8 mouse cellular contexts compared by ENCODE assay signal in the genomic region with DNA sequence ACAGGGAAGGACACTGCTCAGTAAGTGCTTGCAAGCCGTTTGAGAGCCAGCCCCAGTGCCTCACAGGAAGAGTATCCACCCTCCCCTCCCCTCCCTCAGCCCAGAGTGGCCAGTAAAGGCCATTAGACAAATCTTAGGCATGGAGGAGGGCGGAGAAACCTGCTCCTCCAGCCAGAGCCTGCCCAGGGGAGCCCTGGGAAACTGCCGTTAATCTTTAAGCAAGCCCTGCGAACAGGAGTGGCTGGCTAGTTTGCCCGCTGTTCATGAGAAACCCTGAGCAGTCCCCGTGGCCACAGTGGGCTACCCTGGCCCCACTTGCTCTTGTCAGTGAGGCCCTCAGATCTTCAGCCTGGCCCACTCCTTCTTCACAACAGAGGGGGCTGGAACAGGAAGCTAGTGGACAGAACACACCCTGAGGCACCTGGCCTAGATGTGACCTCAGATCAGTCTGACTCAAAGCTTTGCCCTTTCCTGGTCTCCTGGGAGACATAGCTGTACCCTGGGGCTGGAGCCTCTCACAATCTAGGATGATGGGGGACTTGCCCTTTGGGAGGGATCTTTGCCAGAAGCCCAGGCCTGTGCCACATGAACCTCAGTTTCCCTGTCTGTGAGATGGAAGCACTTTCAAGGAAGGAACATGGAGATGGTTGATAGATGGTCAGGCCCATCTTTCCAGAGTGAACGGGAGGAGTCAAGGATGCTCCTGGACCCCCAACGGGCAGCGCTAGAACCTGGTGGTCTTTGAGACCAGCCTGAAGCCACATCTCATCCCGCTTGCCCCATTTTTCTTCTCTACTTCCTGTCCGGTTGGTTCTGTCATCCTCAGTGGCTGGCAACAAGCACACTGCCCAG. TPM values are rescaled to one million over a fixed set of nuclear protein-coding genes. Genes with fewer than 3 reads are reported as not detected.
DNase-seq lines count a peak whose midpoint lies in the region; ATAC-seq and TF ChIP-seq lines count a peak whose summit lies in the region.

No protein-coding gene starts in this region.

- peak overlapping the region; percentile 95 for H3K9ac ChIP-seq in heart, embryonic 14.5 days (ENCODE audit: low read length)

- peak overlapping the region; percentile 66 for H3K4me2 ChIP-seq in heart, embryonic 14.5 days (ENCODE audit: low read length)

- peak overlapping the region; percentile 77 for H3K4me3 ChIP-seq in E14TG2a.4 (replicated peaks; ENCODE audit: low read length)
- peak overlapping the region; percentile 81 for H3K4me3 ChIP-seq in cortical plate, adult 2 months (ENCODE audit: insufficient read depth, low read length)
- H3K4me3 ChIP-seq in heart, embryonic 14.5 days (ENCODE audit: control insufficient read depth in 1 of 2, insufficient read depth in 1 of 2, low read depth in 1 of 2, low read length in 2 of 2) = peak overlapping the region; percentile 71 to 80

- peaks cover 35% of the 10 kb centered on the region for H3K36me3 ChIP-seq in E14TG2a.4 (ENCODE audit: insufficient read depth, low read length)
- H3K36me3 ChIP-seq in heart, embryonic 14.5 days (ENCODE audit: control insufficient read depth, insufficient read depth, low read length) = no peaks in the 10 kb centered on the region

- peak overlapping the region; percentile 62 for H3K27ac ChIP-seq in cortical plate, adult 2 months (ENCODE audit: insufficient read depth, low read length)
- H3K27ac ChIP-seq in heart, embryonic 14.5 days (replicated peaks in 1 of 2; ENCODE audit: control insufficient read depth in 1 of 2, insufficient read depth in 1 of 2, low read depth in 2 of 2, low read length in 2 of 2) = 0 out of 4 replicates have a peak overlapping the region, but pooled peaks of 1 of the 2 experiments have one; percentile 24

- TF ChIP-seq CTCF in E14TG2a.4 (conservative IDR thresholded peaks at IDR 0.05; ENCODE audit: low read length) = no peak
- no peak for TF ChIP-seq CTCF in cortical plate, adult 2 months (IDR thresholded peaks at IDR 0.05; ENCODE audit: extremely low read depth, insufficient read depth, low read length)

- no peaks in the 10 kb centered on the region for H3K9me3 ChIP-seq in E14TG2a.4 (ENCODE audit: low read length)
- no peaks in the 10 kb centered on the region for H3K9me3 ChIP-seq in heart, embryonic 14.5 days (ENCODE audit: control insufficient read depth, low read length)

- DNase-seq in kidney, postnatal 14 days = peak; percentile 87
- DNase-seq in lung, postnatal 36 days = peak; percentile 84
- no peak for DNase-seq in thymus, postnatal 0 days (ENCODE audit: low spot score)
- no peak for DNase-seq in left cerebral cortex, adult 18-20 months (ENCODE audit: low spot score in 2 of 2)
- no peak for DNase-seq in thymus, postnatal 25 days

- ATAC-seq in heart, embryonic 14.5 days (ENCODE audit: insufficient number of reproducible peaks, insufficient read depth, low FRiP score, low read depth) = no peak

- 52% methylated on average over 11 of the region's 11 CpGs for WGBS in heart, embryonic 14.5 days

- peaks cover 85% of the 10 kb centered on the region for H3K4me1 ChIP-seq in E14TG2a.4 (replicated peaks; ENCODE audit: low read depth, low read length)
- peaks cover 7% of the 10 kb centered on the region for H3K4me1 ChIP-seq in cortical plate, adult 2 months (ENCODE audit: control insufficient read depth, insufficient read depth, low read length)
- peaks cover 15 to 39% of the 10 kb centered on the region in 2 experiments for H3K4me1 ChIP-seq in heart, embryonic 14.5 days (ENCODE audit: control insufficient read depth in 2 of 2, insufficient read depth in 2 of 2, low read length in 2 of 2)

- TF ChIP-seq POLR2A in cortical plate, adult 2 months (IDR thresholded peaks at IDR 0.05; ENCODE audit: extremely low read depth, insufficient read depth, low read length) = no peak

- H3K27me3 ChIP-seq in E14TG2a.4 (ENCODE audit: insufficient read depth, low read length) = no peaks in the 10 kb centered on the region
- no peaks in the 10 kb centered on the region for H3K27me3 ChIP-seq in heart, embryonic 14.5 days (ENCODE audit: control insufficient read depth, insufficient read depth, low read length)

RNA-seq across cellular contexts. Expression of a gene that starts 4.8 kb away (rescaled TPM):
- 83.8 and 95.0 TPM in 2 replicates for polyA plus RNA-seq in cortical plate, adult 2 months (2012; rRNA removed)
- polyA plus RNA-seq in heart, embryonic 14.5 days (2014; fragmentation: Nextera tagmentation; extraction: Ambion mirVana) = 4.2 and 6.7 TPM in 2 replicates
- 5.3 and 5.9 TPM in 2 replicates for polyA plus RNA-seq in thymus, postnatal 0 days (2015; fragmentation: Nextera tagmentation; extraction: Ambion mirVana)
- 100 to 1,000 TPM; 135 to 137 TPM for total RNA-seq in left cerebral cortex, adult 18-20 months (2021)

RNA-seq across cellular contexts. Expression of a gene that starts 55.7 kb away (rescaled TPM):
- polyA plus RNA-seq in cortical plate, adult 2 months (2012; rRNA removed) = 101 and 108 TPM in 2 replicates
- 30.4 and 36.3 TPM in 2 replicates for polyA plus RNA-seq in heart, embryonic 14.5 days (2014; fragmentation: Nextera tagmentation; extraction: Ambion mirVana)
- polyA plus RNA-seq in thymus, postnatal 0 days (2015; fragmentation: Nextera tagmentation; extraction: Ambion mirVana) = 63.8 and 73.4 TPM in 2 replicates
- 10 to 100 TPM; 54.6 to 56.6 TPM for total RNA-seq in left cerebral cortex, adult 18-20 months (2021)

Comparison
In these comparisons a context has a peak if more than half of its experiments do, and no peak if none do; other contexts are left out.
1. DNase-seq: peak in kidney, postnatal 14 days (single experiment) and lung, postnatal 36 days (single experiment); none in thymus, postnatal 0 days (single experiment), left cerebral cortex, adult 18-20 months (0 of 2) and thymus, postnatal 25 days (single experiment).
2. RNA of a gene that starts 4.8 kb away (polyA plus RNA-seq): 83.8 to 95.0 TPM in cortical plate, adult 2 months; 4.2 to 6.7 TPM in heart, embryonic 14.5 days and 5.3 to 5.9 TPM in thymus, postnatal 0 days; every median in the first group is over 10 times any median in the second.
3. Peak in every context shown above with its lines, with median percentiles within 50 percentile points of each other: H3K4me3 ChIP-seq.